Mouse (Mus musculus) midbrain, embryonic 15.5 days (tissue): ENCODE results near the gene Cmtr1. TPM values are rescaled to one million over a fixed set of nuclear protein-coding genes. Genes with fewer than 3 reads are reported as not detected.
"Not testable (repeated sequence)": the region's sequence is repeated elsewhere in the genome, so short reads cannot be mapped to it uniquely, and the experiment has no call there.

ENCODE experiments used
- ATAC-seq: fragments of 200-750 bp; cut with Nextera tagmentation; replicated peaks from 2 replicates; pipeline ENCODE4 v1.8.0; 2017; ENCODE audit warnings: moderate TSS enrichment
- H3K27ac ChIP-seq: fragments of 300-500 bp; sonication (generic); 2 replicates; pipeline ENCODE4 v1.5.1; 2015; ENCODE audit warnings: mild to moderate bottlenecking, inconsistent platforms
- H3K27me3 ChIP-seq: fragments of 300-500 bp; sonication (generic); replicated peaks from 2 replicates; pipeline ENCODE4 v1.6.1; 2015; ENCODE audit warnings: inconsistent platforms
- H3K36me3 ChIP-seq: fragments of 300-500 bp; sonication (generic); replicated peaks from 2 replicates; pipeline ENCODE4 v1.6.1; 2015; ENCODE audit warnings: inconsistent platforms
- H3K4me1 ChIP-seq: fragments of 300-500 bp; sonication (generic); 2 replicates; pipeline ENCODE4 v1.6.1; 2015; ENCODE audit warnings: inconsistent platforms
- H3K4me2 ChIP-seq: fragments of 300-500 bp; sonication (generic); 2 replicates; pipeline ENCODE4 v1.6.1; 2015; ENCODE audit warnings: inconsistent platforms, mild to moderate bottlenecking, moderate library complexity
- H3K4me3 ChIP-seq: fragments of 300-500 bp; sonication (generic); 2 replicates; pipeline ENCODE4 v1.5.1; 2015; ENCODE audit warnings: mild to moderate bottlenecking, inconsistent platforms
- H3K9ac ChIP-seq: fragments of 300-500 bp; sonication (generic); 2 replicates; pipeline ENCODE4 v1.6.1; 2015; ENCODE audit warnings: mild to moderate bottlenecking, inconsistent platforms
- H3K9me3 ChIP-seq: fragments of 300-500 bp; sonication (generic); 2 replicates; pipeline ENCODE4 v1.6.1; 2016; ENCODE audit warnings: inconsistent platforms
- WGBS: fragments of 180-500 bp; shearing (Covaris S2); methylation state at CpG from one replicate; pipeline ENCODE4 v1.1.7; 2015; ENCODE audit warnings: mixed read lengths; 5-methylcytosine and 5-hydroxymethylcytosine counted together
- polyA plus RNA-seq: library from polyadenylated mRNA; unstranded; fragments of >200 nt; fragmentation: Nextera tagmentation; extraction: Ambion mirVana; gene quantifications from 2 replicates; pipeline ENCODE4 v1.2.1, GENCODE M21; 2015

Gene Cmtr1
- 109 and 116 TPM in 2 replicates for polyA plus RNA-seq

- ATAC-seq, result peak; percentile 95
- H3K4me1 ChIP-seq, result peaks cover 12% of the 10 kb centered on the region
- H3K36me3 ChIP-seq, result no peaks in the 10 kb centered on the region
- H3K4me2 ChIP-seq, result peak within 1 kb of the TSS; percentile 79
- H3K27ac ChIP-seq, result peak within 1 kb of the TSS; percentile 95
- no peaks in the 10 kb centered on the region for H3K27me3 ChIP-seq
- no peaks in the 10 kb centered on the region for H3K9me3 ChIP-seq
- H3K9ac ChIP-seq, result peak within 1 kb of the TSS; percentile 96
- H3K4me3 ChIP-seq, result peak within 1 kb of the TSS; percentile 93
- WGBS, result under 1% methylated on average over 41 of the region's 41 CpGs
These were observed at the start of gene Cmtr1 for GRCm38 (mm10) chr17:29660076-29660761. Gene Cmtr1 (plus strand): TSS chr17:29660595.

GRCm38 (mm10) chr17:29613453-29613852, 46.9 kb upstream of the Cmtr1 start:
- not testable (repeated sequence) for H3K36me3 ChIP-seq, H3K4me2 ChIP-seq, H3K9me3 ChIP-seq, H3K27me3 ChIP-seq, H3K4me3 ChIP-seq, H3K9ac ChIP-seq, H3K27ac ChIP-seq, ATAC-seq
- H3K4me1 ChIP-seq, result peaks cover 29% of the 10 kb centered on the region
- 91% methylated on average over 5 of the region's 5 CpGs for WGBS

- ATAC-seq, result peak; percentile 94
- no peaks in the 10 kb centered on the region for H3K9me3 ChIP-seq
- WGBS, result 2% methylated on average over 52 of the region's 52 CpGs
- peak within 1 kb of the TSS; percentile 94 for H3K9ac ChIP-seq
- peak within 1 kb of the TSS; percentile 82 for H3K4me2 ChIP-seq
- H3K27me3 ChIP-seq, result no peaks in the 10 kb centered on the region
- H3K27ac ChIP-seq, result peak within 1 kb of the TSS; percentile 93
- no peaks in the 10 kb centered on the region for H3K36me3 ChIP-seq
- peaks cover 29% of the 10 kb centered on the region for H3K4me1 ChIP-seq
- H3K4me3 ChIP-seq, result peak within 1 kb of the TSS; percentile 88
These were observed 46.0 kb upstream of the Cmtr1 start, which contains the start of the genes Rnf8 and Gm28043 for GRCm38 (mm10) chr17:29614115-29615023. Gene Rnf8 (plus strand): TSS chr17:29614790. Gene Gm28043 (plus strand): TSS chr17:29614876.

- peak; percentile 45 for ATAC-seq
- H3K36me3 ChIP-seq, result no peaks in the 10 kb centered on the region
- no peaks in the 10 kb centered on the region for H3K9me3 ChIP-seq
- peak overlapping the region; percentile 88 for H3K4me3 ChIP-seq
- peak overlapping the region; percentile 82 for H3K4me2 ChIP-seq
- peak overlapping the region; percentile 94 for H3K9ac ChIP-seq
- H3K27ac ChIP-seq, result peak overlapping the region; percentile 93
- peaks cover 29% of the 10 kb centered on the region for H3K4me1 ChIP-seq
- WGBS, result 0% methylated on average over 43 of the region's 43 CpGs
- H3K27me3 ChIP-seq, result no peaks in the 10 kb centered on the region
These were observed 45.3 kb upstream of the Cmtr1 start for GRCm38 (mm10) chr17:29615024-29615551.

GRCm38 (mm10) chr17:29615616-29616015, 44.8 kb upstream of the Cmtr1 start:
- peaks cover 29% of the 10 kb centered on the region for H3K4me1 ChIP-seq

GRCm38 (mm10) chr17:29619231-29619630, 41.2 kb upstream of the Cmtr1 start:
- 91% methylated on average over 3 of the region's 3 CpGs for WGBS
- Histone ChIP-seq H3K4me1 (peaks cover 24% of the 10 kb centered on the region), H3K4me3 (no peak overlapping the region), H3K9ac (no peak overlapping the region), H3K9me3 (no peaks in the 10 kb centered on the region), H3K36me3 (peaks cover 19% of the 10 kb centered on the region; the same call in 1 of the 2 replicates), H3K27ac (no peak overlapping the region), H3K4me2 (no peak overlapping the region), H3K27me3 (no peaks in the 10 kb centered on the region)
- no peak for ATAC-seq

More at GRCm38 (mm10) chr17:29615616-29616015, 44.8 kb upstream of the Cmtr1 start:
- peak overlapping the region; percentile 94 for H3K9ac ChIP-seq
- no peaks in the 10 kb centered on the region for H3K9me3 ChIP-seq
- H3K27ac ChIP-seq, result peak overlapping the region; percentile 93
- H3K4me2 ChIP-seq, result peak overlapping the region; percentile 82
- peak overlapping the region; percentile 88 for H3K4me3 ChIP-seq
- no peaks in the 10 kb centered on the region for H3K36me3 ChIP-seq
- no peak for ATAC-seq
- 8% methylated on average over 4 of the region's 4 CpGs for WGBS
- no peaks in the 10 kb centered on the region for H3K27me3 ChIP-seq

- no peak for ATAC-seq
- no peaks in the 10 kb centered on the region for H3K9me3 ChIP-seq
- H3K27me3 ChIP-seq, result no peaks in the 10 kb centered on the region
- no peaks in the 10 kb centered on the region for H3K4me1 ChIP-seq
- H3K4me2 ChIP-seq, result no peak overlapping the region
- no peak overlapping the region for H3K4me3 ChIP-seq
- no peak overlapping the region for H3K9ac ChIP-seq
- no peak overlapping the region for H3K27ac ChIP-seq
- 97% methylated on average over 8 of the region's 8 CpGs for WGBS
- H3K36me3 ChIP-seq, result peaks cover 44% of the 10 kb centered on the region; the same call in 1 of the 2 replicates
These were observed 36.9 kb upstream of the Cmtr1 start for GRCm38 (mm10) chr17:29623488-29623887.

- no peaks in the 10 kb centered on the region for H3K9me3 ChIP-seq
- WGBS, result 85% methylated on average over 9 of the region's 9 CpGs
- H3K27me3 ChIP-seq, result no peaks in the 10 kb centered on the region
- no peak overlapping the region for H3K27ac ChIP-seq
- peaks cover 45% of the 10 kb centered on the region; the same call in 1 of the 2 replicates for H3K36me3 ChIP-seq
- H3K4me1 ChIP-seq, result no peaks in the 10 kb centered on the region
- no peak overlapping the region for H3K4me3 ChIP-seq
- no peak for ATAC-seq
- no peak overlapping the region for H3K9ac ChIP-seq
- H3K4me2 ChIP-seq, result no peak overlapping the region
These were observed 33.1 kb upstream of the Cmtr1 start for GRCm38 (mm10) chr17:29627285-29627684.

GRCm38 (mm10) chr17:29628946-29629345, 31.4 kb upstream of the Cmtr1 start:
- no peak overlapping the region for H3K27ac ChIP-seq
- H3K4me2 ChIP-seq, result no peak overlapping the region
- H3K27me3 ChIP-seq, result no peaks in the 10 kb centered on the region
- H3K4me3 ChIP-seq, result no peak overlapping the region
- 86% methylated on average over 5 of the region's 5 CpGs for WGBS
- ATAC-seq, result no peak
- H3K9me3 ChIP-seq, result no peaks in the 10 kb centered on the region
- H3K4me1 ChIP-seq, result no peaks in the 10 kb centered on the region
- no peak overlapping the region for H3K9ac ChIP-seq
- H3K36me3 ChIP-seq, result peaks cover 38% of the 10 kb centered on the region

GRCm38 (mm10) chr17:29629620-29630019, 30.8 kb upstream of the Cmtr1 start:
- peaks cover 45% of the 10 kb centered on the region for H3K36me3 ChIP-seq
- H3K27ac ChIP-seq, result no peak overlapping the region
- 89% methylated on average over 5 of the region's 5 CpGs for WGBS
- no peak overlapping the region for H3K4me3 ChIP-seq
- no peaks in the 10 kb centered on the region for H3K4me1 ChIP-seq
- no peak for ATAC-seq
- H3K27me3 ChIP-seq, result no peaks in the 10 kb centered on the region
- H3K4me2 ChIP-seq, result no peak overlapping the region
- H3K9me3 ChIP-seq, result no peaks in the 10 kb centered on the region
- H3K9ac ChIP-seq, result no peak overlapping the region

- no peaks in the 10 kb centered on the region for H3K9me3 ChIP-seq
- peaks cover 47% of the 10 kb centered on the region for H3K36me3 ChIP-seq
- no peak overlapping the region for H3K4me2 ChIP-seq
- no peaks in the 10 kb centered on the region for H3K27me3 ChIP-seq
- no peak overlapping the region for H3K9ac ChIP-seq
- no peak overlapping the region for H3K4me3 ChIP-seq
- no peak overlapping the region for H3K27ac ChIP-seq
- no peaks in the 10 kb centered on the region for H3K4me1 ChIP-seq
- no peak for ATAC-seq
- WGBS, result 98% methylated on average over 11 of the region's 11 CpGs
These were observed 28.1 kb upstream of the Cmtr1 start for GRCm38 (mm10) chr17:29632312-29632711.

GRCm38 (mm10) chr17:29635492-29635891, 24.9 kb upstream of the Cmtr1 start:
- Histone ChIP-seq H3K4me2 (no peak overlapping the region), H3K36me3 (peaks cover 47% of the 10 kb centered on the region), H3K27me3 (no peaks in the 10 kb centered on the region), H3K4me1 (no peaks in the 10 kb centered on the region), H3K27ac (no peak overlapping the region), H3K9ac (no peak overlapping the region), H3K9me3 (no peaks in the 10 kb centered on the region), H3K4me3 (no peak overlapping the region)
- no peak for ATAC-seq
- 89% methylated on average over 8 of the region's 8 CpGs for WGBS
